Mouse (Mus musculus) thymus, postnatal 4 days (tissue): ENCODE data around the gene Nt5dc2.

Experiments used
- DNase-seq: peaks from one replicate; pipeline ENCODE4 v3.0.0; 2021

Nt5dc2 gene

GRCm38 (mm10) chr14:31169508-31169907 is 38.7 kb downstream of the Nt5dc2 start:
- DNase-seq: no peak

- no peak for DNase-seq
Observed at GRCm38 (mm10) chr14:31170963-31171362, 40.1 kb downstream of the Nt5dc2 start.

- no peak for DNase-seq
Observed at GRCm38 (mm10) chr14:31171386-31171785, 40.5 kb downstream of the Nt5dc2 start.

GRCm38 (mm10) chr14:31171821-31172220 is 41.0 kb downstream of the Nt5dc2 start:
- DNase-seq: no peak

DNA sequence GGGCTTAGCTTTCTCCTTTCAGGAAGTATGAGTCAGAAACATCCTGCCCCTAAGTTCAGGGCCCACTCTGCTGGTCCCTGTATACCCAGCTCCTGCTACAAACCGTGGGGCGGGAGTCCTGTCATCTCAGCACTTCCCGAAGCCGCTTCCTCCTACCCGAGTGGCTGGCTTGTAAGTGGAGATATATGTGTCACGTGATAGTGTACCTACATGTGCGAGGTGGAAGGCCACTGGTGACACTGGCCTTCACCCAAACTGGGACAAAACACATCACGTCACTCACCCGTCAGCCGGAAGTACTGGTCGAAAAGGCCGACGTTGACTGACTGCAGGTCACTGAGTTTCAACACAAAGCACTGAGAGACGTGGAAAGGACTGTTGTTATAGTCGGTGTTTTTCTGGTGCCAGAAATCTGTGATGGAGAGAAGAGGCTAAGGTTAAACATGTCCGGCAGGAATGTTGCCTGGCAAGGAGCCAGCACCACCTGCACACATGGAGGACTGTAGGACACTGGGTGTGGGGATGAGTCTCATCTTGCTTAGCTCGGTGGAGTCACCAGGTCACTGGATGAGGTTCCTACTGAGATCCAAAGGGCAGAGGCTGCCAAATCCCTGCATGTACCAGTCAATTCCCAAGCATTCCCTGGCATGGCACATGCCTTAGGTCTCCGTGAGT is 42.1 kb downstream of the Nt5dc2 start:
- no peak for DNase-seq

GRCm38 (mm10) chr14:31173537-31173936 is 42.7 kb downstream of the Nt5dc2 start:
- DNase-seq: no peak

GRCm38 (mm10) chr14:31177287-31177686 is 46.4 kb downstream of the Nt5dc2 start:
- DNase-seq: no peak

- no peak for DNase-seq
Observed at GRCm38 (mm10) chr14:31177715-31178114, 46.9 kb downstream of the Nt5dc2 start.

DNA sequence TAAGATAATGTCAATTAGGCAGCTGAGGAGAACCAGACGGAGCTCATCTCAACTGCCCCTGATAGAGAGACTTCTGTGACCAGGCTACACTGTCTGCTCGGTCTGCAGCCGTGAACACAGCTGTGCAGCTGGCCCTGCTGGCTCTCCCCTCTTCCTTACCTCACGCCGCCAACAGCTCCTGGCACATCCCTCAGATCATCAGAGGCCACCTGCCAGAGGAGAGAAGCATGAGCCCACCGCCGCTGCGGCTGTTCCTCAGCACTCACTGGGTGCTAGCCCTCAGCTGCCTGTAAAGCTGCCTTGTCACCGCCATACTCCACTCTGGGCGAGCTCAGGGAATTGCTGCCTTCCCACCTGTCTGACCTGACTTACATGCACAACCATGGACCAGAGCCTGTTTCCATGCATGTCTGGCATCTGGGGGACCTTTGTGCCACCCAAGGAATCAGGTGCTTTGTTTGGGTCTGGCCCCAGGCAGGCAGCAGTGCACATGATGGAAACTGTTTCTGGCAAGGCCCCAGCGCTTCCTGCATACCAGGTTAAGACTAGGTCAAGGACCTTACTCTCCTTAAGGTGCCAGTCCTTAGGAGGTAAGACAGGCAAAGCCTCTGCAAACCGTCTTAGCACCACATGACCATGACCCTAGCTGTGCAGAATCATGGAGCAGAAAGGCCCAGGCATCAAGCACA is 49.0 kb downstream of the Nt5dc2 start:
- DNase-seq: no peak

GRCm38 (mm10) chr14:31181512-31181911 is 50.7 kb downstream of the Nt5dc2 start:
- DNase-seq: no peak

- no peak for DNase-seq
Observed at GRCm38 (mm10) chr14:31182786-31183290, 52.0 kb downstream of the Nt5dc2 start.

- no peak for DNase-seq
Observed at GRCm38 (mm10) chr14:31183541-31183940, 52.7 kb downstream of the Nt5dc2 start.

DNA sequence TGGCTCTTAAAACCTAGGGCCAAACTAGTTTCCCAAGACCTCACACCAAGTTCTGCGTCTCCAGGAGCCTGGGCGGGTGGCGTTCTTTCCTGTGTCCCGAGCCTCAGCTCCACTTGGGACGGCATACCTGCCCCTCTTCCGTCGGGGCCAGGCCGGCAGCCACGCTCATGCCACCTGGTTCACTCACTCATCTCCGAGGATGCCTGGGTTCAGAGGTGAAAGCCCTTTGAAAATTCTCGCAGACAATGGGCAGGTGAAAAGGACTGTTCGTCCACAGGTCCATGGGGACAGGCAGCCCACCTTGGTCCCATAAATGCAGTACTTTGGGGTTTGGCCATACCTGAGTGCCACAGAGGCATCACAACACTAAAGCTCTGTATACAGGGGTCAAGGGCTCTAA is 53.3 kb downstream of the Nt5dc2 start:
- DNase-seq: no peak

- DNase-seq: no peak
Observed at GRCm38 (mm10) chr14:31186656-31187055, 55.8 kb downstream of the Nt5dc2 start.
